Mouse (Mus musculus) heart, embryonic 12.5 days (tissue): ENCODE measurements at regions not wholly inside any gene's neighbourhood (a gene's known extent, or its start where the extent isn't known, plus 50 kb on each side); places are given as distances from the start of the nearest gene placed in this dataset.

Experiments used
- ATAC-seq: fragments of 200-750 bp; cut with Nextera tagmentation; 2 replicates; pipeline ENCODE4 v1.8.0; 2017; ENCODE audit warnings: moderate TSS enrichment, moderate library complexity; ENCODE audit not compliant: insufficient number of reproducible peaks, low FRiP score
- H3K27ac ChIP-seq: fragments of 300-500 bp; sonication (generic); 2 replicates; pipeline ENCODE4 v1.5.1; 2016; ENCODE audit warnings: mild to moderate bottlenecking, moderate library complexity; ENCODE audit not compliant: poor library complexity, severe bottlenecking
- H3K27me3 ChIP-seq: fragments of 300-500 bp; sonication (generic); replicated peaks from 2 replicates; pipeline ENCODE4 v1.6.1; 2016; ENCODE audit warnings: mild to moderate bottlenecking, moderate library complexity
- H3K36me3 ChIP-seq: fragments of 300-500 bp; sonication (generic); 2 replicates; pipeline ENCODE4 v1.6.1; 2016; ENCODE audit warnings: mild to moderate bottlenecking, moderate library complexity
- H3K4me1 ChIP-seq: fragments of 300-500 bp; sonication (generic); replicated peaks from 2 replicates; pipeline ENCODE4 v1.6.1; 2016; ENCODE audit warnings: mild to moderate bottlenecking
- H3K4me2 ChIP-seq: fragments of 300-500 bp; sonication (generic); 2 replicates; pipeline ENCODE4 v1.6.1; 2016; ENCODE audit warnings: mild to moderate bottlenecking, moderate library complexity
- H3K4me3 ChIP-seq: fragments of 300-500 bp; sonication (generic); 2 replicates; pipeline ENCODE4 v1.5.1; 2016; ENCODE audit warnings: mild to moderate bottlenecking
- H3K9ac ChIP-seq: fragments of 300-500 bp; sonication (generic); 2 replicates; pipeline ENCODE4 v1.6.1; 2016; ENCODE audit warnings: mild to moderate bottlenecking, moderate library complexity
- H3K9me3 ChIP-seq: fragments of 300-500 bp; sonication (generic); replicated peaks from 2 replicates; pipeline ENCODE4 v1.6.1; 2016; ENCODE audit warnings: mild to moderate bottlenecking, moderate library complexity
- WGBS: fragments of 180-500 bp; shearing (Covaris S2); methylation state at CpG from one replicate; pipeline ENCODE4 v1.1.7; 2016; 5-methylcytosine and 5-hydroxymethylcytosine counted together

DNA sequence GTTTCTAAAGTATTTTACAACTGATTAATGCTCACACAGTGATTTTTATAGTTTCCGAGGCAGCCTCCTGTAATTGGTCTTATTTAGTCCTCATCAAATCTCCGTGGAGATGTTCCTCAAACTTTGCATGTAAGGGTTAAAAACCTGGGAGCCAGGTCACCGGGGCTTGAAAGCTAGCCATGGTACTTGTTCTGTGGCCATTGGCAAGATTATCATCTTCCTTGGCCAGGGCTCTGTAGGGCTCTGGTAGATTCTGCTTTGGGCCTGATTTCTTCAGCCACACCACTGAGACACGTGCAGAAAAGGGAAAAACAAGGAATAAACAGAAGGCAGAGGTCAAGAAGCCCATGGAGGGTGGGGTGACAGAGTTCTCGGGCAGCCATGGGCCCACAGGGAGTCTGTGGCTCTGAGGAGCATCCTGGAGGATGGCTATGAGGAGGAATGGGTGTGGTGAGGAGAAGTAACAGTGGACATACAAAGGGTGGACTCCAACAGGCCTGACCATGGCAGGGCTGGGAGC lies 50.7 kb upstream of the Eps8l3 start:
- Histone ChIP-seq H3K27ac (no peak overlapping the region), H3K4me1 (0 out of 2 replicates have a peak, but pooled peaks cover 4% of the 10 kb centered on the region), H3K9me3 (no peaks in the 10 kb centered on the region), H3K4me3 (no peak overlapping the region), H3K36me3 (no peaks in the 10 kb centered on the region), H3K27me3 (peaks cover 5% of the 10 kb centered on the region), H3K9ac (no peak overlapping the region), H3K4me2 (no peak overlapping the region)
- ATAC-seq = no peak
- 69% methylated on average over 5 of the region's 5 CpGs for WGBS

DNA sequence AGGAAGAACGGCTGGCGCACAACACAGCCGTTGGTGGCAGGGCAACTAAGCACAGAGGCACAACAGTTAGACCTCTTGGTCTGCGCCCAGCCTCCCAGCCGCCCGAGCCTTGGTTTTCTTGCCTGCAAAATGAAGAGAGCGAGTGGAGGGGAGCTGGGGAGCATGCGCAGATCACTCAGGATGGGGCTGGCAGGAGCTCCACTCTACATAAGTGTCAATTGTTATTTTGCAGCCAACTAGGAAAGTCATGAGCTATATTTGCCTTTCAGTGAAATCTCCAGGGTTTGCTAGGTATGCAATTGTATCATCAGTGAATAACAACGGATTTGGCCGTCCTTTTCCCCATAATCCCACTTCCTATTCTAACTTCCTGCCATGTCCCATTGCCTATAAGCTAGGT lies 51.6 kb upstream of the Eps8l3 start:
- no peak overlapping the region for H3K4me3 ChIP-seq
- no peaks in the 10 kb centered on the region for H3K36me3 ChIP-seq
- ATAC-seq = no peak
- H3K9me3 ChIP-seq = no peaks in the 10 kb centered on the region
- 85% methylated on average over 10 of the region's 10 CpGs for whole genome bisulfite sequencing
- H3K27ac ChIP-seq = no peak overlapping the region
- H3K4me1 ChIP-seq = 0 out of 2 replicates have a peak, but pooled peaks cover 4% of the 10 kb centered on the region
- no peak overlapping the region for H3K4me2 ChIP-seq
- no peak overlapping the region for H3K9ac ChIP-seq
- H3K27me3 ChIP-seq = peaks cover 5% of the 10 kb centered on the region

DNA sequence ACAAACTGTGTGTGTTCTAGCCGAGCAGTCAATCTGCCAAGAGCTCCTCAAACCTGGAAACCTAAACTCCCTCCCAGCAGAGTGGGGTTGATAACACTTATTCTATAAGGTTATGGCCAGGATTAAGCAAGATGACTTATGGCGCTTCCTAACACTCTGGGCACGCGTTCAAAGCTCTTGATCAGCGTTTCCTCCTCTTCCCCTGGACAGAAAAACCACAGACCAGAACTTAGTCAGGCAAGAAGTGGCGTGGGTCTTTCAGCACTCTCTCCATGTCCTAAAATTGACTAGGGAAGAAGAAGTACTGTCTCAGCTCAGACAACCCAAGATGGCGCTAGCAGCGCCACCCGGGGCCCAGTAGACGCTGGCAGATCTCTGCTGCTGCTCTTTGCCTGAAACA lies 52.7 kb upstream of the Eps8l3 start:
- Histone ChIP-seq H3K27ac (no peak overlapping the region), H3K36me3 (no peaks in the 10 kb centered on the region), H3K9me3 (no peaks in the 10 kb centered on the region), H3K9ac (no peak overlapping the region), H3K4me1 (0 out of 2 replicates have a peak, but pooled peaks cover 2% of the 10 kb centered on the region), H3K27me3 (no peaks in the 10 kb centered on the region), H3K4me2 (no peak overlapping the region), H3K4me3 (no peak overlapping the region)
- WGBS = 84% methylated on average over 10 of the region's 10 CpGs
- ATAC-seq = no peak

DNA sequence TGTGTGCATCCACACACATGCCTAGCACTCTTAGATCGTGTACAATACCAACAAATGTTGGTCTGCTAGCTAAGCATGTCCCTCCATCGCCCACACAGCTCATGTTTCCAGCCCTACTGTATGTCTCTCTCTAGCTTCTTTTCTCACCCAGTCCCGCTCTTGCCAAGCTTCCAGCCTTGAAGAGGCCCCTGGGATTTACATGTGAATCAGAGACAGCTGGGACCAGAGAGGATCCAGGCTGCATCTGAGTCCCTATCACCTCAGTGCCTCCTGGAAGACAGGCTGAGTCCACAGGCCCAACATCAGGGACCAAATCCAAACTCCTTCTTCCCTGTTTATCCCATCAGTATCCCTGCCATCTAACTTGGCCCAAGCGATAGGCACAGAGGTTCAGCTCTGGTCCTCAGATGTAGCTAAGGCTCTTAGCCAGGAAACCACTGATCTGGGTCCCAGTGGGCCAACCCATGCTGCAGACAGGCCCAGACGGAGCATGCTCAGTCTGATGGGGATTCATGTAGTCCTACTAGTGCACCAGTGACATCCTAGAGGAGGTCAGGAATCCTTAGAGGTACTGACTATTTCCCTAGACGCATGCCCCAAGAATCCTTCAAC lies 53.3 kb upstream of the Eps8l3 start:
- Histone ChIP-seq H3K36me3 (no peaks in the 10 kb centered on the region), H3K27ac (no peak overlapping the region), H3K9ac (no peak overlapping the region), H3K9me3 (no peaks in the 10 kb centered on the region), H3K4me3 (no peak overlapping the region), H3K4me1 (peaks cover 6% of the 10 kb centered on the region), H3K27me3 (no peaks in the 10 kb centered on the region), H3K4me2 (no peak overlapping the region)
- 89% methylated on average over 6 of the region's 6 CpGs for WGBS
- no peak for ATAC-seq

DNA sequence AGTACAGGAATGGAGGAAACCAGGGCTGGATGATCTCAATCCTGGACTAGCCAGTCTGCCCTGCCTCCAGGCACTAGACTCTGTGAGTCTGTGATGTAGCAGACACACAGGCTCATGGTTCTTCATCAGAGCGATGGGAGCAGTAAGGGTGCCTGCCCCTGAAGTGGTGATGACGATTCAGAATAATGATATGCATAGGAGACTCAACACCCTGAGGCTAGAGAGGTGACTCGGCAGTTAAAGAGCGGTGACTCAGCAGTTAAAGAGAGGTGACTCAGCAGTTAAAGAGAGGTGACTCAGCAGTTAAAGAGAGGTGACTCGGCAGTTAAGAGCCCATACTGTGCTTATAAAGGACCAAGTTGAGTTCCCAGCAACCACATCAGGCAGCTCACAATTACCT lies 53.9 kb upstream of the Eps8l3 start:
- Histone ChIP-seq H3K36me3 (no peaks in the 10 kb centered on the region), H3K9ac (no peak overlapping the region), H3K4me2 (no peak overlapping the region), H3K4me1 (peaks cover 10% of the 10 kb centered on the region), H3K4me3 (no peak overlapping the region), H3K27ac (no peak overlapping the region), H3K9me3 (no peaks in the 10 kb centered on the region), H3K27me3 (no peaks in the 10 kb centered on the region; the same call in 1 of the 2 replicates)
- 82% methylated on average over 5 of the region's 5 CpGs for WGBS
- no peak for ATAC-seq

DNA sequence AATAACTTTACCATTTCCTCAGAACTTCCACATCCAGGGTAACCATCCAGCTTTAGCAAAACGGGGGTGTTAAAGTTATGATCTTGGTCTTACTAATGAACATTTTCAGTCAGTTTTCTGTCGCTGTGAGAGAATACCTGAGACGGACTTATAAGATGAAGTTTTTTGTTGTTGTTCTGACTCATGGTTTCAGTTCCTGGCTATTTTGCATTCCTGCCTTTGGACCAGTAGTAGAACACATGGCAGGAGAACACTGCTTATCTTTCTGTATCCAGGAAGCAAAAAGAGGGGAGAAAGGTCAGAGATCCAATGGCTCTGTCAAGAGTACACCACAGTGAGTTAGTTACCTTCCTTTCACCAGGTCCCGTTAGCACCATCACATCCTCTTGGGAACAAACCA lies 54.5 kb upstream of the Eps8l3 start:
- no peak overlapping the region for H3K9ac ChIP-seq
- 74% methylated on average over 4 of the region's 4 CpGs for WGBS
- no peaks in the 10 kb centered on the region; the same call in 1 of the 2 replicates for H3K27me3 ChIP-seq
- ATAC-seq = no peak
- no peak overlapping the region for H3K4me3 ChIP-seq
- no peaks in the 10 kb centered on the region for H3K9me3 ChIP-seq
- H3K4me2 ChIP-seq = no peak overlapping the region
- H3K27ac ChIP-seq = no peak overlapping the region
- peaks cover 10% of the 10 kb centered on the region for H3K4me1 ChIP-seq
- H3K36me3 ChIP-seq = no peaks in the 10 kb centered on the region

DNA sequence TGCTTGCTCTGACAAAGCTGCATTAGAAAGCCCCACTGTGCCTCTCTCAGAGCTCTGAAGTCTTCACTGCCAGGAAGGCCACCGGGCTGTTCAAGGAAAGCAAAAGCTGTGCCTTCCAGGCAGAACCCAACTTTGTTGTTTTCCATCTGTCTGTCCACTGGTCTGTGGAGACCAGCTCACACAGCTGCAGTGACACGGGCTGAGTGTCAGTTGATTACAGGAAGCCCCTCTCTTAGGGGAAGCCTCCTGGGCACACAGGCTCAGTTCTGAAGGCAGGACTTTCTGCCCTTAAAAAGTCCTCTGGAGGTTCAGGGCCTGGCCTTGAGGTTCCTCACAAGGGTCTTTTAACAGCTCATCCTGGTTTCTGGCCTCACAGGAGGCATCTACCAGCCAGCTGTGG lies 55.1 kb upstream of the Eps8l3 start:
- Histone ChIP-seq H3K9me3 (no peaks in the 10 kb centered on the region), H3K27me3 (no peaks in the 10 kb centered on the region; the same call in 1 of the 2 replicates), H3K4me3 (no peak overlapping the region), H3K36me3 (no peaks in the 10 kb centered on the region), H3K9ac (no peak overlapping the region), H3K27ac (no peak overlapping the region), H3K4me2 (no peak overlapping the region), H3K4me1 (peaks cover 10% of the 10 kb centered on the region)
- no peak for ATAC-seq
- 48% methylated on average over 2 of the region's 2 CpGs for WGBS

DNA sequence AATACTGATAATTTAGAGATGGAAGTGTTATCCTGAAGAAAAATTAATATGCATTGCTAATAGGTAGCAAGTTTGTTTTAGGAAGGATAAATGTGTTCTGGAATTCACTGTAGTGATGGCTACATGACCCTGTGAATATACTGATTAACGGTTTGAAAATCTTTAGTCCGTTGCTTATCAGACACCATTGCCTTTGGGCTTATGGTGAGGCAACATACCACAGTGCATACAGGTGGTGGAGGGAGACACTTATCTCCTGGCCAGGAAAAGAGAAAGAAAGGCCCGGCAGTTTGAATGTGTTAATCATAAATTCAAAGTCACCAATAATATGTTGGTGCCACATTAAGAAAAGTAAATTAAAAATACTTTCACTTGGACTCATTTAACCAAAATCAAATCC lies 57.4 kb upstream of the Eps8l3 start:
- Histone ChIP-seq H3K4me3 (no peak overlapping the region), H3K4me2 (no peak overlapping the region), H3K9ac (no peak overlapping the region), H3K27ac (no peak overlapping the region), H3K36me3 (no peaks in the 10 kb centered on the region), H3K9me3 (no peaks in the 10 kb centered on the region), H3K4me1 (peaks cover 10% of the 10 kb centered on the region), H3K27me3 (no peaks in the 10 kb centered on the region; the same call in 1 of the 2 replicates)
- ATAC-seq = no peak
- 48% methylated on average over 3 of the region's 3 CpGs for WGBS

DNA sequence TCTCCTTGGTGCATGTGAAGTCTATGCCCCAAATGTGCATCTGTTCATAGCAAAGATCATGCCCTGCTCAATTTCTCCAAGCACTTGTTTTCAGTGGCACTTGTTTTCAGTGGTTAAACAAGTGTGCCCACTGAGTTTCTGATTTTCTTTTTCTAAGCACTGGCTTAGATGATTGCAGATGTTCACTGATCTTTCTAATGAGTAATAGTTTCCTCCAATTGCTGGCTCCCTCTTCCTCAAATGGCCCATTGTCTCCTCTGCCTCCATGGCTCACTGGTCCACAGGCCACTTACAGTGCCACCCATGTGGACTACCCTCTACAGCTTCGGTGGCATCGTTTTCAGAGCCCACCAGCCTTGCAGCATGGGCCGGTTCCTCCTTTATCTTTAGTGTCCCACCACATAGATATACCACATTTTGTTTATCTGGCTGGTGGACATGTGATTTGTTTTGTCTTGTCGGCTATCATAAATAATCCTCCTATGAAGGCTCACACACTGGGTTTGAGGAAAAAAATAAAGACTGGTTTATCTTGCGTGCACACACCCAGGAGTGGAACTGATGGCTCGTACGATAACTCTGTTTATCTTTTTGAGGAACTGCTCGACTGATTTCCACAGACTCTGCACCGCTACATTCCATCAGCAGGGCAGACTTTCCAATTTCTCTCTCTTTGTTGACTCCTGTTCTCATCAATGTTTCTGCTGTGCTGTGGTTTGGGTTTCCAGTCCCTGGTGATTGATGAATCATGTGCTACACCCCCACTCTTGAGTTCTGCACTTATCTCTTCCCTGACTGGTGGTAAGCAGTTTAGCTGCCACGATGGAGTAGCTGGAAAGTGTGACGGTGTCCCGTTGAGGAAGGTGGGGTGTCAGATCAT lies 58.2 kb upstream of the Eps8l3 start:
- Histone ChIP-seq H3K36me3 (no peaks in the 10 kb centered on the region), H3K9ac (no peak overlapping the region)

DNA sequence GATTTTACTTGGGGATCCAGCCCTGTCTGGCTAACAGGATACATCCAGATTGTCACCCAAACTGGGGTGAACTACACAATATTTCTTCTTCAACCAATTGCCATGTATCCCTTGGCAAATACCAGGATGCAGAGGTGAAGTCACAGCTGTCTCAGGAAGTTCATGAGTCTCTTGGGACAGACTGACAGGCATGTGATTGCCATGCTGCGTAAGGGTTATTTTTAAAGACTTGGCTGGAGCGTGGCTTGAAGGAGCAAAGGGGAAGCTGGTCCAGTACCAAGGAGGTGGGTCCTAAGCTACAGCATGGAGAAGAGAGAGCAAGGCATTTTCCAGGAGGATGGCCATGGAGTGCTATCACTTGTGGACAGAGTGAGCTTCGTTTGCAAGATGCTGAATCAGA lies 55.8 kb upstream of the Csf1 start:
- no peak overlapping the region for H3K4me3 ChIP-seq
- H3K4me2 ChIP-seq = no peak overlapping the region
- H3K27me3 ChIP-seq = no peaks in the 10 kb centered on the region; the same call in 1 of the 2 replicates
- H3K9me3 ChIP-seq = no peaks in the 10 kb centered on the region
- H3K9ac ChIP-seq = no peak overlapping the region
- no peak overlapping the region for H3K27ac ChIP-seq
- no peak for ATAC-seq
- H3K4me1 ChIP-seq = peaks cover 10% of the 10 kb centered on the region
- no peaks in the 10 kb centered on the region for H3K36me3 ChIP-seq
- 60% methylated on average over 3 of the region's 3 CpGs for WGBS

More for the DNA sequence above, 58.2 kb upstream of the Eps8l3 start:
- Histone ChIP-seq H3K4me1 (peaks cover 10% of the 10 kb centered on the region), H3K4me3 (no peak overlapping the region), H3K27me3 (no peaks in the 10 kb centered on the region; the same call in 1 of the 2 replicates), H3K27ac (no peak overlapping the region), H3K9me3 (no peaks in the 10 kb centered on the region), H3K4me2 (peak overlapping the region; percentile 36; the same call in 1 of the 2 replicates)
- no peak for ATAC-seq
- 24% methylated on average over 12 of the region's 12 CpGs for WGBS

DNA sequence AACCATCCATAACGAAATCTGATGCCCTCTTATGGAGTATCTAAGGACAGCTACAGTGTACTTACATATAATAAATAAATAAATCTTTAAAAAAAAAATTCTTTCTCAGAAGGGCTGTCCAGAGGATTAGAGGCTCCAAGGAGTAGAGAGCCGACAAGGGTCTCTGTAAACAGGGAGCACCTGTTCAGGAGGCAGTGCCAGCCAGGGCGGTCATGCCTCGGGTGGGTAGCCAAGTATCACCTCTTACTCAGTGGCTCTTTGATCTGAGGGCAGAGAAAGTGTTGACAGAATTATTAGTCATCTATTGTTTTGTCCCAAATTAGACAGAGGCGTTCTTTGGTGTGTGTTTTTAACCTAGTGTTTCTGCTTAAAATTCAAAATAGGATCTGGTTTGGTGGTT lies 54.0 kb upstream of the Csf1 start:
- Histone ChIP-seq H3K9ac (no peak overlapping the region), H3K4me3 (no peak overlapping the region), H3K36me3 (no peaks in the 10 kb centered on the region), H3K27ac (no peak overlapping the region), H3K4me1 (peaks cover 10% of the 10 kb centered on the region), H3K4me2 (no peak overlapping the region), H3K27me3 (no peaks in the 10 kb centered on the region; the same call in 1 of the 2 replicates), H3K9me3 (no peaks in the 10 kb centered on the region)
- WGBS = 76% methylated on average over 5 of the region's 5 CpGs
- no peak for ATAC-seq
